Mouse (Mus musculus): ENCODE results near the gene Olfr583.

Gene Olfr583

DNA sequence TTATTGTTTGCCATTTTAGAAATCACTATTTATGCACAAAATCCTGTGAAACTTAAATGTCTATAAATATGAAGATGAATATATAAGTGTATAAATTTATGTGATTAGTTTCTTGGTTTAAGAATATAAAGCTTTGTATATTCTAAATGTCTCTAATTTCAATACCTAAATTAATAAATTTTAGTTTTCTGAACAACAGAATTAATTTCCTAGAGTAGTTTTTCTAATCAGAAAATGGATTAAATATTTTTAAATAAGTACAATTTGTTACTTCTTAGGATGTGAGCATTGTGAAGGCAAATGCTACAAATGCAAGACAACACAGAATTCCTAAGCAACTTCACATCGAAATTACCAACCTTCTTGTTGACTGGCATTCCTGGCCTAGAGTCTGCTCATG, at the start of gene Olfr583:
Olfr583 (plus strand) TSS at position 301 of the 400 bp plus-strand sequence.
- DNase-seq (ENCODE audit: low spot score in 2 of 2), result no peak

DNA sequence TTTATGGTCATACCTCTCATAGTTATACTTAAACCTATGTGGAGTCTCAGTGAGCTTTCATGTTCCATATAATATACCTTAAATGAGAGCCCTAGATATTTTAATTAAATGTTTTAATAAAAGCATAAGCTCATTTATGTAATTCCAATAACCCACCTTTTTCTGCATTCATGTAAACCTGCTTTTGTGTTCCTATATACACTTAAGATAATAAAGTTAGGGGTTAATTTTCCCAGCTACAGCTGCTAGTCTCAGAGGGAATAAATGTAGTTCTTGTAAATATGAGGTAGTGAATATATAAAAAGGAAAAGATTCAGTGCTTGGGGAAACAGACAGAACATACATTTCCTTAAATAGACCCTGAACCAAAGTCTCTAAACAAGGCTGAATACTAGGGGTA, 13.4 kb upstream of the Olfr583 start, which contains the start of gene Olfr582:
Olfr582 (plus strand) TSS at position 301 of the 400 bp plus-strand sequence.
- DNase-seq (ENCODE audit: low spot score in 2 of 2), result no peak

DNA sequence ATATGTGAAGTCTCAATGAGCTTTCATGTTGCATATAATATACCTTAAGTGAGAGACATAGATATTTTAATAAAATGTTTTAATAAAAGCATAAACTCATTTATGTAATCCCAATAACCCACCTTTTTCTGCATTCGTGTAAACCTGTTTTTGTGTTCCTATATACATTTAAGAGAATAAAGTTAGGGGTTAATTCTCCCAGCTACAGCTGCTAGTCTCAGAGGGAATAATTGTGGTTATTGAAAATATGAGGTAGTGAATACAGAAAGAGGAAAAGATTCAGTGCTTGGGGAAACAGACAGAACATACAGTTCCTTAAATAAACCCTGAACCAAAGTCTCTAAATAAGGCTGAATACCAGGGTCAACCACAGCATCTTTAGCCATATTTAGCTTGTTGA, 30.5 kb downstream of the Olfr583 start, which contains the start of gene Olfr584:
Olfr584 (plus strand) TSS at position 301 of the 400 bp plus-strand sequence.
- no peak for DNase-seq (ENCODE audit: low spot score in 2 of 2)

DNA sequence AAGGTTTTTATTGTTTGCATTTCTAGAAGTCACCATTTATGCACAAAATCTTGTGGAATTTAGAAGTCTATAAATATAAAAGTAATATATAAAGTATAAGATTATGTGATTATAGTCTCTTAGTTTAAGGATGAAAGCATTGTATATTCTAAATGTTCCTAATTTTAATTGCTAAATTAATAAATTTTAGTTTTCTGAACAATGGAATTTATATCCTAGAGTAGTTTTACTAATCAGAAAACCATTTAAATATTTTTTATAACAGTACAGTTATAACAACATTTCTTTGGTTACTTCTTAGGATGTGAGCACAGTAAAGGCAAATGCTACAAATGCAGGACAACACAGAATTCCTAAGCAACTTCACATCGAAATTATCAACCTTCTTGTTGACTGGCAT, 46.3 kb downstream of the Olfr583 start, which contains the start of gene Olfr585:
Olfr585 (plus strand) TSS at position 301 of the 400 bp plus-strand sequence.
- DNase-seq (ENCODE audit: low spot score in 2 of 2), result no peak
